Mouse (Mus musculus): ENCODE data around the gene Zfyve1.
"Not testable (repeated sequence)": the region's sequence is repeated elsewhere in the genome, so short reads cannot be mapped to it uniquely, and the experiment has no call there.

Zfyve1 gene

DNA sequence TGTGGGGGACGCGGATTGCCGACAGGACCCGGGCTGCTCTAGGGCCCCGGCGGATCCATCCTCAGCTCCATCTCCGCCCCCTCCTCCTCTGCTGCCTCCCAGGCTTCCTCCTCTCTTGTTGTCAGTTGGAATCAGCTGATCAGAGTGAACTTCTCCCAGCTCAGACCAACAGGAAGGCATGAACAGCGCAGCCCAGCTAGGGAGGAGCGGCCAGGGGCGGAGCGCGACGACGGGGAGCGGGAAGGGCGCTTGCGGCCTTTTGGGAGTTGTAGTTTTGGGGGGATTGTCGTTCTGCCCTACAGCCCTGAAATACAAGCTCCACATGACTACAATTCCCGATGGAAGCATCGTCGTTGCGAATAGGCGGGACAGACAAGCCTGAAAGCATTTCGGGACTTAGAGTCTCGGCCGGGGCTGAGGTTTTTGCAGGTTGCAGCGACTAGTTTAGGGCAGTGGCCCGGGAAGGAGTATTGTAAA is at the start of gene Zfyve1:
Gene Zfyve1 (minus strand): TSS at position 198 of the 477 bp plus-strand sequence.
- peak; percentile 89 to 94 for DNase-seq

DNA sequence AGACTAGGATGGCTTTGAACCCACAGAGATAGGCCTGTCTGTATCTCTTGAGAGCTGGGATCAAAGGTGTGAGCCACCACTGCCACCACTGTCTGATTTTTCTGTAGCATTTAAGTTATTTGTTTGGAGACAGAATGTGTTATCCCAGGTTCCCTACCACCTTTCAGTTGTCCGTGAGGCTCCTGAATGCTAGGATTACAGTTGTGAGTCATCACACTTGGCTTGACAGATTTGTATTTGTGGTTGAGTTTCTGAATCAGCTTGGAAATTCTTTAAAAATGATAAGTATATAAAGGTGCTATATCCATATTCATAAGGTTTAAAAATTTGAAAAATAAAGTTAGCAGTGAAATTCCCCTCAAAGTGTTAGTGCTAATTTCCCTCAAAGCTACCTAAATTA is 46.1 kb upstream of the Zfyve1 start:
- DNase-seq: no peak

DNA sequence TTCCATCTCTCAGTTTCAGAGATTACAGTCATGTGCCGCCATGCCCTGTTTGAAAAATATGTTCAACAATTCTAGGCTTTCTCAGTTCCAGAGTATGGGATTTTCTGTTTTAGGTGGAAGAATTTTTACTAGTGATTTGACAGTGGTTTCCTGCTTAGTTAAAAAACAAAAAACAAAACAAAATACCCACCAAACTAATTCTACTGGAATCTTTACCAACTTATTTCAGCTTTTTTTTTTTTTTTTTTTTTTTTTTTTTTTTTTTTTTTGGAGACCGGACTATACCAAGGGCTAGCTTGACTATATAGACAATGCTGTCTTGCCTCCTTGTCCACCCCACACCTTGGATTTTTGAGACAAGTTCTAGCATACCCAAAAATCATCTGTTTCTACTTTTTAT is 44.2 kb upstream of the Zfyve1 start:
- no peak for DNase-seq

DNA sequence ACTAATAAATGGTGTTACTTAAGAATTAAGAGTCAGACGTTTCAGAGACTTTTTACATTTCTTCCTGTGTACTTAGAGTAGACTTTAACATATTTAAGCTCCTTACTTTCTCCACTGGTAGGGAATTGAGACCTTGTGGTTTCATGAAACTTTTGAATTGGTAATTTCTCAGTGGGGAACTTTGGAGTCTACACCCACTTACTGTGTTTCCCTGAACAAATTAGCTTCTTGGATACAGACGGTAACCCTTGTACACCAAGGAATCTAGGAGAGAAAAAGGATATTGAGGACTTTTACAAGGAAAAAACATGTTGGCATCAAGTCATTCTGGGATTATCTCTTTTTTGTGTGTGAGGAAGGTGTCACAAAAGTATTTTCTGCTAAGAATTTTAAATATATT is 36.8 kb upstream of the Zfyve1 start:
- DNase-seq: no peak

DNA sequence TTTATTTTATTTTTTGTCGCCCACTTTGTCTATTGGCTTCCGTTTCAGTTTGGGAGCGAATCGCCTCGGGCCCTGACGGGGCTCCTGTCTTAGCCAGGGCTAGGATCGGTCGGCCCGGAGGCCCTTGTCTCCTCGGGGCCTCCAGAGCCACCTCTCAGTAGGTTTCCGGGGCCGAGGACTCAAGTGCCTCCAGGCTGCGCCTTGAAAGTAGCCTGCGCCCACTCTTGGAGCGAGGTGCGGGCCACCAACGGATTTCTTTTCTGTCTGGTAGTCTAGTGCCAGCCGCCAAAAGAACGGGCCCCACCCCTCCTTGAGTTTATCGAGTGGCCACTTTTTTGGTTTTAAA is 35.6 kb upstream of the Zfyve1 start:
- peak; percentile 53 to 59 for DNase-seq

DNA sequence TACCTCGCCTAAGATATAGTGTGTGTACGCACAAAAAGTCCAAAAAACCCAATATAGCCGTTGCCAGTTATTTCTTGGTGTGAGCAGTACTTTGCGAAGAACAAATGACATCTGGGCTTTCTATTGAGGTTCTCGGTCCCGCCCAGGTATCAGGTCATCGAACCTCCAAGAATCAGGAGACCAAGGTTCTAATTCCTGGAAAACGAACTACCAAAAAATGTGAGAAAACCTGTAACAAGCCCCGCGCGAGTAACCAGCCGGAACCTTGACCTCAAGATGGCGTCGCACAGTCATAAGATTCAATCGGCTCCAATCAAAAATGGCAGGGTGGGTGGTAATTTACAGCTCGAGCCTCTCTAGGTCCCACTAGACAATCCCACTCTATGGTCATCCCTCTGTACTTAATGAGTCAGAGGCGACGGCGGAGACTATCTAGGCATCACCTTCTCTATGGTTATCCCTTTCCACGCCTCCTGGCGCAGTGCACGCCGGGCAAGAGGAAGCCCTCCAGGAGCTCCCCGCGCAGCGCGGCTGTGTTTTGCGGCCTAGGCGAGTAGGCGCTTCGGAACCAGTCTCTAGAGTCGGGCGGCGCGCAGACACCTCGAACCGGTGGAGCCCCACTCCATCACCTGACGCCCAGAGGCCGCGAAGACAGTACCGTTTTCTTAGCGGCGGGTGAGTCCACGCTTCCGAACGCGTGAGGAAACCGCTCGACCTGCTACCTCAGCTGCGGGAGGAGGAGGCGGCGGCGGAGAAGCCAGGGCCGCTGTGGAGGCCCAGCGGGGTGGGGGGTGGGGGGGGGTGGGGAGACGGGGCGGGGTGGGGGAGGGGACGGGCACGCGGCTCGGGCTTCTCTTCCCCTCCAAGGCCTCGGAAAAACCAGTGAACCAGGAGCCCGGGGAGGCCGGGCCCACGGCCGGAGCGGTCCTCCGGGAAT is 35.0 kb upstream of the Zfyve1 start:
- DNase-seq: peak; percentile 92 to 95

DNA sequence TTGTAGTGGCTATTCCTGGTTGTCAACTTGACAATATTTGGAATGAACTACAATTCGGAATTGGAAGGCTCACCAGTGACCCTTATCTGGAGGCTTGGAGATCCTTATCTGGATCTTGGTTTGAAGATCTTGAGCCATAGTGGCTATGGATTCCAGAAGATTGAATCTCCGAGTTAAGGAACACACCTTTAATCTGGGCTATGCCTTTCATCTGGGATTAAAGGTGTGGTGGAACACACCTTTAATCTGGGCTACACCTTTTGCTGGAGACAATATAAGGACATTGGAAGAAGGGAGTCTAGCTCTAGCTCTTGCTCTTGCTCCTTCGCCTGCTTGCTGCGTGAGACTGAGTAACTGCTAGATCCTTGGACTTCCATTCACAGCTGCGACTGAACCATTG is 33.9 kb upstream of the Zfyve1 start, which contains the start of gene Rbm25:
Gene Rbm25 (plus strand): TSS at position 301 of the 400 bp plus-strand sequence.
- not testable (repeated sequence) for DNase-seq

DNA sequence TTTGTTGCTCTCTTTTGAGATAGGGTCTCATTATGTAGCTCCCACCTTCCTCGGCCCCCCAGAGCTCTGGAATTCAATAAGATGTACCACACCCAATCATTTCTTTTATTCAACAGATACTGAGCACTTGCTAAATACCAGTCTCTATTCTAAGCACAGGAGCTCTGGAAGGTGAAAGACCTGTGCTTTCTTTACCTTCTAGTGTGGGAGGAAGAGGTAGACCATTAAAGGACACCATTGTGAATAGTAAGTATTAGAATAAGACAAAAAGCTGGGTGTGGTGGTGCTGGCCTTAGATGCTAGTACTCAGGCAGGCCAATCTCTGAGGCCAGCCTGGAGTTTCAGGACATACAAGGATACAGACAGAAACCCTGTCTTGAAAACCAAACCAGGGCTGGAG is 27.3 kb upstream of the Zfyve1 start:
- DNase-seq: no peak

DNA sequence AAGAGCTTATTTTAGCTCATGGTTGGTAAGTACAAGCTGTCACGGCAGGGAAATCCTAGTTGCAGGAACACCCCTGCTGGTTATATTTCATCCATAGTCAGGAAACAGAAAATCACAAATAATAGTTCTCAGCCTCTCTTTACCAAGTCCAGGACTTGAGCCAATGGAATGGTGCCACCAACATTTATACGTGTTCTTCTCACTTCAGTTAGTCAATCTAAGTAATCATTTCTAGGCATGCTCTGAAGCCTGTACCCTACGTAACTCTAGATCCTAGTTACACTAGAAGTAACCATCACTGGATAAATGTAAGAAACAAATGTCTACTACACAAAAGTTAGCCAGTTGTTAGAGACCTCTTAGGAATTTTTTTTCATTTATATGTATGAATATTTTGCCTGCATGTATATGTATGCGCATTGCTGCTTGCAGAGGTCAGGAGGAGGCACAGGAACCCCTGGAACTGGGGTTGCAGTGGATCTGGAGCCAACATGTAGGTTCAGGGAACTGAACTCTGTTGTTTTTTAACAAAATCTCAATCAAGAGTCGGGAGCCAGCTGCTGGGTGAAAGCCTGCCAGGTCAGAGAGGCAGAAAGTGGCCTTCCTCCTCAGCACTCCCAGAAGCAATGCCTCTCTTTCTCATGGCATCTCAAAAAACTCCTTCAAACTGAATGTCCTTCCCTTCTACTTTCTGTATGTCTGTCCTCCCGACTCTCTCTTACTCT is 25.2 kb upstream of the Zfyve1 start:
- DNase-seq: no peak

DNA sequence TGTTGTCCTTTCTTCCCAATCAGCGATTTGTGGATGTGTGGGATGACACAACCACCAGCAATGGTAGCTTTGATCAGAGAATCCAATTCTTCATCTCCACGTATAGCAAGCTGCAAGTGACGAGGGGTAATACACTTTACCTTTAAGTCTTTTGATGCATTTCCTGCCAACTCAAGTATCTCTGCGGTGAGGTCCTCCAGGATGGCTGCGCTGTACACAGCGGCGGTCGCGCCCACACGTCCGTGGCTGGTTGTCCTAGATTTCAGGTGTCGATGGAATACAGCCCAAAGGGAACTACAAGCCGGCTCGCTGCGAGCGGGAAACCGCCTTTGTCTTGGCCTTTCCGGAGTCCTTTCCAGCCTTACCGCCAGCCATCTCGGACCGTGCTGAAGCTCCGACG is 23.7 kb upstream of the Zfyve1 start:
- DNase-seq: not testable (repeated sequence)

DNA sequence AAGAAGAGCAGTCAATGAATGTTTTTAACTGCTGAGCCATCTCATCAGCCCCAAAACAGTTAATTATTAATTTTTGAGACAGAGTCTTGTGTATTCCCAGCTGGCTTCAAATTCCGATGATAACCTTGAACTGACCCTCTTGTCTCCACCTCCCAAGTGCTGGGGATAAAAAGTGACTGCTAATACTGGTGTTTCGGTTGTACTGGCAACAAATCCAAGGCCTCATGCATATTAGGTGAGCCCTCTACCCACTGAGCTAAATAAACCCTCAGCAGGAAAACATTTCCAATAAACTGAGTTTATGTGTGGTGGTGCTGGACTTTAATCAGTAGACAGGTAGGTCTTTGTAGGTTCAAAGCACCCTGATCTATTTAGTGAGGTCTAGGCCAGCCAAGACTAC is 22.0 kb upstream of the Zfyve1 start:
- no peak for DNase-seq

DNA sequence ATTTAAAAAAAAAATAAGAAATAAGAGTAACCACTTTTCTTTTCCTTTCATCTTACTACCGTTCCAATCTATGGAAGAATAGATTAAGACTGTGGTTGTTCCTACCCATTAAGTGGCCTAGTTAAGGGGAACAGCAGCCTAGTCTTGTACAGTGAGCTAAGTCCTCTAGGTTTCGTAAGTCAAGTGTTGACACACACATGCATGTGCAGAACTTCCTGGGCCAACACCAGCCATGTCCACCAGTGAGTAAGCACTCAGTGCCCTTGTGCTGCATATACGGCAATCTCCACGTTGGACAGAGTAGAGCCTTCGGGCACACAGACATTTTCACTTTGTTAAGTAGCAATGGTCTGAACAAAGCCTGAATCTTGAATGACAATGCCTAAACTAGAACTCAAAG is 20.2 kb upstream of the Zfyve1 start:
- DNase-seq: no peak

DNA sequence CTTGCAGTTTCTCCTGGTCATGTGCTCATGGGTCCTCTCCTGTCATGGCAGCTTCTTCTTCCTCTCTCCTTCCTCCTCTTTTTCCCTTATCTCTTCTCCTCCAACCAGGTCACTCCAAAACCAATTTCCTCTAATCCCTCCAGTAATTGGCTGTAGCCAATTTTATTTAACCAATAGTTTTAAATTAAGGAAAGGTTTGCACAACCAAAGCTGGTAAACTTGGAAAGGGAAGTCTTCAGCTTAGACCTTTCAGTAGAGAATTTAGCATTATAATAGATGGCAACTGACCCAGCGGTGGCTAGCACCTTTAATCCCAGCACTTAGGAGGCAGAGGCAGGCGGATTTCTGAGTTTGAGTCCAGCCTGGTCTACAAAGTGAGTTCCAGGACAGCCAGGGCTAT is 9.4 kb upstream of the Zfyve1 start:
- DNase-seq: not testable (repeated sequence)

DNA sequence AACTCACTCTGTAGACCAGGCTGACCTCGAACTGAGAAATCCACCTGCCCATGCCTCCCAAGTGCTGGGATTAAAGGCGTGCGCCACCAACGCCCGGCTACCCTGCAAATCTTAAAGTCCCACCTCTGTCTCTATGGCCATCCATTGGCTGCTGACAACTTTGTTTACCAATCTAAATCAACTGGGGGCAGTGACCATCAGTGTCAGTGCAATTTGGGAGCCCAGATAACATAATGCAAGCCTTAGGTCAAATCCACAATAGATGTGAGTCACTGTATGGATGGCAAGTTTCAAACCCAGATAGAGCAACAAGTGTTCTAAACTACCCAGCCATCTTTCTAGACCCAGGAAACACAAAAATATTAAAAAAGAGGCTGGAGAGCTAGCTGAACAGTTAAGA is 5.3 kb upstream of the Zfyve1 start:
- no peak for DNase-seq

DNA sequence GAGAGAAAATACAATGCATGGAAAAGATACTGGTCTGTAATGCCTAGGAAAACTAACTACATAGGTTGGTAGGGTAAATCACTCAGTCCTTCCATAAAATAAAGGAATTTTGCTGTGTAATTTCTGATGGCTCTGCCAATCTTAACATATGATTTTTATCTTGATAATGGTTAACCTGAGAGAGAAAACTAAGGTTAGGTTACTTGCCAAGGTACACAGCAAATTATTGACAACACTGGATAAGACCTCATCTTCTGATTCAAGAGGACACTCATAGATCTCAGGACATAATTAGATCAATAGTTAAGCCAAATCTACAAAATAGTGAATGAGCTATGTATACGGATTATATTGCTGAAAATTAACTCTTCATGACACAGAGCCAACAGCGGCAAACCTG is 859 bp upstream of the Zfyve1 start:
- DNase-seq: no peak

DNA sequence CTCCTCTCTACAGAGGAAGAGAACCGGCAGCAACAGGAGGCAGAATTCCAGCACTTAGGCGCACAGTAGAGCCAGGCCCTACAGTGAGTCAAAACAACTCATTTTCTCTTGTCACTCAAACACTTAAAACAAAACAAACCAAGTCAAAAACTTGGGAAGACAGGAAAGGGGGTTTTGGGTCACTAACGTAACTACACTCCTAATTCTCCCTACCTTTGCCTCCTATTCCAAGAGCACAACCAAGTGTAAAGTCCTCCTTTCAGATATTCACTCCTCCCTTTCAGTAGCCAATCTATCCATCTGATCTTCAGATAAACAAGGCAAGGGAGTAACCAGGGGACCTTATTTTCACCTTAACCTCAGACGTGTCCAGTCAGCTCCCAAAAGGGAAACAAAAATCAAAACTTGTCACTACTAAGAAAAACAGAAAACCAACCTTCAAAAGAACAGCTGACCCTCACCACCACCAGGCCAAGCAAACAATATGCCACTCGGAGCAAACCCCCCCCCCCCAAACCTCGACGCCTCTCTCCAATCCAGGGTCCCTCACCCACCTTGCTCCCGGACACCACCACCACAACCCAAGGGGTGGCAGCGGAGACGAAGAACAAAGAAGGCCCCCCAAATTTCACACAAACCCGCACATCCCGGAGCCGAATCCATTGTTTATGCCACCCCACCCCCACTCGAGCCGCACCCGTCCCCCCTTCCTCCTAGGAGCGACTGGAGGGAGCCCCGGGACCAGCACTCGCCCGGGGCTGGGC is 649 bp downstream of the Zfyve1 start:
- DNase-seq: no peak

DNA sequence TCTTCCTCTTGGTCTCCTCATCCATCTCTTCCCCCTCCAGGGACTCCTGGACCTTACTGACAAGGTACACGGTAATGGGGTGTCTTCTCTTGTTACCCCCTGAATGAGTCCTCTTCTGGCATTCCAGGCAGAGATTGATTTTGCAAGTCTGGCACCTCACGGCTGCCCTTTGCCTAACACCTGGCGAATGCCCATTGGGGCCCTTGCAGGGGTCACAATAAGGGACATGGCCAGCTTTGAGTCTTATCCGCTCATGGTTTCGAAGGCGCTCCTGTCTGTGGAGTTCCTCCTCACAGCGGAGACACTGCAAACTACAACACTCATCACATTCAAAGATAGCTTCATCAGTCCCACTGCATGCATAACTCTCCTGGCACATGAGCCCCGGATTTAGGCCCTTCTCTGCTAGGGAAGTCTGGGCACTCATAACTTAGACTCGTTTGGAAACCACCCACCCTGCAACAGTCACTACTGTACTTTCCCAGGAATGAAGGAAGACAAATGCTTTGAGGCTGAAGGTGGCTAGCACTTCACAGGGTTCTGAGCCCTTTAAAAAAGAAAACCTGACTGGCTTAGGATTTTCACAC is 2.5 kb downstream of the Zfyve1 start:
- DNase-seq: no peak

DNA sequence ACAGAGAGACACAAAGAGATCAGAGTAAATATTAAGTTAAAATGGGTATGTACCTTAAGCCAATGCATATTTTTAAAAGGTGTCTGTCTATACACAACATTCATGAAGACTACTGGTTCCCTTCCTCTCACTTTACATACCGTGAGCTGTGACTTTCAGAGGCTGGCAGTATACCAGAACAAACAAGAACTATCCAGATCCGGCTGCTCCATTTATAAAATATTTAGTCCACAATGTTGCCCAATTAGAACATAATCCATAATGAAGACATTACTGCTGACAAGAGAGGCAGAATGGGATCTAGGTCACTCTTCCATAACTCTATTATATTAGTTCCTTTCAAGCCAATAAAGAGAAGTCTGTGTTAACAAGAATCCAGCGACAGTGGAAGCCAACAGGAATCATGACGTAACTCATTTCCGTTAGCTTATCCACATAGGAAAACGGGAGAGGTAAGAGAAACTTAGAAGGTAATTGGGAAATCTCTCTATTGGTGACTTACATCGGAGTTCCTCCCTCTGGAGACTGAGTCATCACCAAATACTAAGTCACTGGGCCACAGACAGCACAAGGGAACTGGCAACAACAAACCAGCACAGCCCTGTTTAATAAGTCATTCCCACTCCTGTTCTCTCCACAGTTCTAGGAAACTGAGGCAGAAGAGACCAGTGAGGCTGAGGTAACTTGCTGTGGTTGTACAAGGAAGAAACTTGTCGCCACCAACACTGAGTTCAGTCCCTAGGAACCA is 5.1 kb downstream of the Zfyve1 start:
- DNase-seq: no peak

DNA sequence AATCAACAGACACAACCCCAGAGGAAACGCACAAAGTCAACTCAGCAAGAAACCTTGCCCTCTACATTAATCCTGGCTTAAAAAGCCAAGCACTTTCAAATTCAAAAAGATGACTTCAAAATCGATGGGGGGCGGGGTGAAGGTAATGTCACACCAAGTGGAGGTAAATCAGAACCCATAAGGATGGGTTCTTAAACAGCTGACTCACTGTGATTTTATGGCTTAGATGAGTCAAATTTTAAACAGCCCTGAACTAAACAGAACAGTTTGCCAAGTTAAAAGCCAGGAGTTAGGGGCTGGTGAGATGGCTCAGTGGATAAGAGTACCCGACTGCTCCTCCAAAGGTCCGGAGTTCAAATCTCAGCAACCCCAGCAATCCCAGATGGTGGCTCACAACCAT is 10.4 kb downstream of the Zfyve1 start:
- DNase-seq: no peak

DNA sequence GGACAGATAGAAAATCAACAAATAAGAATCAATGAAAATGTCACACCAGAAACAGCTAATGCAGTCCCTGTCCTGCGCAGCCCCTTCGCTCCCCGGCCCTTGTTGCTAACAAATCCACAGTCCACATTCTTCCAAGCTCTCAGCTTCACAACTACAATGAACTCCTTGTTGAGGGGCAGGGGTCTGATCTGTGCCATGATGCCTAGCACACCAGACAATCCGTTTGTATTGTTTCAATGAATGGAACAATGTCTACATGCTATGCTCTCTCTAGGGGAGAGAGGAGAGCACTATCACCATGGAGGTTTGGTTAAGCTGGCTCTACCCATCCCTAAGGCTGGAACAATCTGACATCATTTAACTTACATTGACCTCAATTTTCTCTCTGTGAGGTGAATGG is 14.3 kb downstream of the Zfyve1 start:
- DNase-seq: no peak

DNA sequence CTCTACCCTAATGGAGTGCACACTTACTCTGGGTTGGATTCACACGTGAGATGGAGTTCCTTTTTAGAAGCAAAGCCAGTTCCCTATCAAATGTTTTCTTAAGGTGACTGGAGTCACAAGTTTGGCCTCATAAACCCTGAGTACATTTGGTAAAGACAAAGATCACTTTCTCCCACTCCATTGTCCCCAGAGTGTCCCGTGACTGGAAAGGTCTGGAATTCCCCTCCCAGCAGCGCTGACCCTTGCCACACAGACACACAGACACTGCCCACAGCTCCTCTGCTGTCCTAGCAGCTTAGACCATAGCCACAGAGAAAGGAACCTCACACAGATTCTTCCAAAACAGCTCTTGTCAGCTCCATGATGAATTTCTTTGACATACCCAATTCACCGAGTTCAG is 14.9 kb downstream of the Zfyve1 start:
- no peak for DNase-seq

DNA sequence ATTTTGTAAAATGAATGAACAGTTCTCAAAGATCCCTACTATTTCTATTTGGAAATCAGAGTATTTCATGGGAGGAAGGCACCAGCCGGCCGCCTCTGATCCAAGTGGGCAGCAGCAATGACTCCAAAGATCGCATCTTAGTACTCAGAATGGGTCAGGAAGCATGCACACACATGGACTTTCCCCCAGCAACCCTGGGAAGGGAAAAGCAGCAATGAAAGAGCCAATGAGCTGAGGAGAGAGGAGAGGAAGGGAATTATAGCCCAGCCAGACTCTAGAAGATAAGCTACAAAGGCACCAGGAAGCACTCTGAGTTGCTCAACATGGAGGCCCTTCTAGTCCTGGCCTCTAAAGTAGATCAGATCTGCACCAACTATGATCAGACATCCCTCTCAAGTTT is 16.7 kb downstream of the Zfyve1 start:
- no peak for DNase-seq

Measured in thymus, postnatal 36 days (tissue).